Mouse (Mus musculus) CD4-positive, CD25-positive, alpha-beta regulatory T cell, adult 9 weeks (primary cell): Measurements from ENCODE around the gene Acad9. TPM values are rescaled to one million over a fixed set of nuclear protein-coding genes. Genes with fewer than 3 reads are reported as not detected.

Experiments used
- polyA plus RNA-seq: library from polyadenylated mRNA; unstranded; fragments of 100-300 nt; shearing (Covaris generic); gene quantifications from one replicate; pipeline ENCODE4 v1.2.1, GENCODE M21; 2017

Acad9 gene
- 55.1 TPM for polyA plus RNA-seq

DNA sequence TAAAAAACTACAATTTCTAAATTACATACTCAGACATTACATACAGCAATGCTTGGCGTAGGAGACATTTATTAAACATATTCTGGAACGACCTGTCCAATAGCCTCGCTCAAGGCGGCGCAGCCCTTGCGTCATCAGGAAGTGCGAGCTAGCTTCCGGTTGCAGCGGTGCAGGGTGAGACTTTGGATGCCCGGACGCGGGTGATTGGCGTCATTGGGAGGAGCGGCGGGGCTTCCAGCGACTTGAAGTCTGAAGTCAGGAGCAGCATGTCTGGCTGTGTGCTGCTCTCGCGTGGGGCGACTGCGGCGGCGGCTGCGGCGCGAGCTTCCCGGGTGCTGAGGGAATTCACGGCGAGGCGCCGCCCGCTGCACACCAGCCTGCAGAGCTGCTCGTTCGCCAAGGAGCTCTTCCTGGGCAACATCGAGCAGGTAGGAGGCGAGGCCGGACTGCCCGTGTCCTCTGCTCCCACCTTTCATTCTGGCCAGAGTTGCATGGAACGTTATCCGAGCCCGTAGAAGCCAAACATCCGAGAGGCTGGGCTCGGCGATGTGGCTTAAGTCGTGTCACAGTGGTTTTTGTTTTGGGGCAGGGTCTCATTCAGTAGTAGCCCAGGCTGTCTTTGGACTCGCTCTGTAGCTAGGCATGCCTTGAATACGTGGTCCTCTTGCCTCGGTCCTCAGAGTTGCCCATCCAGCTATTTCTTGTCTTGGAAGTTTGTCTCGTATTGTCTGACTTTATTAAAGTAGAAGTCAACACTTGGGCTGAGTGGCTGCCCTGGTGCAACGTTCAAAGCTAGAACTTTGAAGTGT is at the start of gene Acad9:
Gene Acad9 (plus strand): TSS at position 137 of the 809 bp plus-strand sequence.

DNA sequence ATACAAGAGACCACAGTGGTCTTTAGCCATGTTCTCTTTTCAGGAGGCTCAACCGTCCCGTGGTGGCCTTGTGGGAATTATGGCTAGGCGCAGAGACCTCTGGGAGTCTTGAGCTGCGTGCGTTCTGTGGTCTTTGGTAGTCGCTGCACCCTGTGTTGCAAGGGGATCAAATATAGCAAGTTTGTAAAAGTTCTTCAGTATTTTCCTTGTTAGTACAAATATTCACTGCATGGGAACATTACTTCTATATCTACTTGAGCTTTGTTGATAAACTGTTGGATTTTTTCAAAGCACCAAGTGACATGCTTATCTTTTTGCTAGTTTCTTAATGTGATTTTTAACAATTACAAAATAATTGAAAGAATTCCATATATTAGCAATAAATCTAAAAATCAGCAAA is 12.3 kb upstream of the Acad9 start, which contains the start of gene Ccdc144b:
Gene Ccdc144b (minus strand): TSS at position 101 of the 400 bp plus-strand sequence.

Other genes with a start within 250 kb of the Acad9 start
- gene Dcun1d1, start 128.5 kb upstream of the Acad9 start, polyA plus RNA-seq, result 82.0 TPM
- gene Mccc1, start 65.3 kb upstream of the Acad9 start, polyA plus RNA-seq, result 32.9 TPM
- not detected for gene Ccdc144b, start 12.4 kb upstream of the Acad9 start, polyA plus RNA-seq
- gene D3Ertd254e, start 85.0 kb downstream of the Acad9 start, polyA plus RNA-seq, result 7.5 TPM
- not detected for gene Qrfpr, start 156.3 kb downstream of the Acad9 start, polyA plus RNA-seq